Mouse (Mus musculus): ENCODE measurements around the gene Islr2. TPM values are rescaled to one million over a fixed set of nuclear protein-coding genes. Genes with fewer than 3 reads are reported as not detected.

Gene Islr2
- total RNA-seq, 2 experiments from 2014 or later: not detected

GRCm38 (mm10) chr9:58197781-58198701 lies 6.1 kb downstream of the Islr2 start:
- ATAC-seq (replicated peaks; ENCODE audit: poor library complexity): peak; percentile 73

- no peak for ATAC-seq (replicated peaks; ENCODE audit: poor library complexity)
Observed at GRCm38 (mm10) chr9:58196610-58197567, 7.2 kb downstream of the Islr2 start.

GRCm38 (mm10) chr9:58196141-58196540 lies 8.0 kb downstream of the Islr2 start:
- ATAC-seq (replicated peaks; ENCODE audit: poor library complexity): no peak

GRCm38 (mm10) chr9:58195671-58196070 lies 8.4 kb downstream of the Islr2 start:
- ATAC-seq (replicated peaks; ENCODE audit: poor library complexity): no peak

- no peak for ATAC-seq (replicated peaks; ENCODE audit: poor library complexity)
Observed at GRCm38 (mm10) chr9:58194222-58194621, 9.9 kb downstream of the Islr2 start.

GRCm38 (mm10) chr9:58184456-58184855 lies 19.7 kb downstream of the Islr2 start:
- ATAC-seq (replicated peaks; ENCODE audit: poor library complexity): no peak

GRCm38 (mm10) chr9:58179390-58179789 lies 24.7 kb downstream of the Islr2 start:
- ATAC-seq (replicated peaks; ENCODE audit: poor library complexity): no peak

GRCm38 (mm10) chr9:58177165-58177564 lies 27.0 kb downstream of the Islr2 start:
- ATAC-seq (replicated peaks; ENCODE audit: poor library complexity): no peak

GRCm38 (mm10) chr9:58175745-58176487 lies 28.2 kb downstream of the Islr2 start:
- ATAC-seq (replicated peaks; ENCODE audit: poor library complexity): no peak

- no peak for ATAC-seq (replicated peaks; ENCODE audit: poor library complexity)
Observed at GRCm38 (mm10) chr9:58174818-58175251, 29.3 kb downstream of the Islr2 start.

GRCm38 (mm10) chr9:58172863-58173262 lies 31.3 kb downstream of the Islr2 start:
- no peak for ATAC-seq (replicated peaks; ENCODE audit: poor library complexity)

GRCm38 (mm10) chr9:58169426-58169825 lies 34.7 kb downstream of the Islr2 start:
- no peak for ATAC-seq (replicated peaks; ENCODE audit: poor library complexity)

- no peak for ATAC-seq (replicated peaks; ENCODE audit: poor library complexity)
Observed at GRCm38 (mm10) chr9:58168880-58169279, 35.2 kb downstream of the Islr2 start.

GRCm38 (mm10) chr9:58165779-58166178 lies 38.3 kb downstream of the Islr2 start:
- no peak for ATAC-seq (replicated peaks; ENCODE audit: poor library complexity)

GRCm38 (mm10) chr9:58163146-58163545 lies 41.0 kb downstream of the Islr2 start:
- ATAC-seq (replicated peaks; ENCODE audit: poor library complexity): no peak

- no peak for ATAC-seq (replicated peaks; ENCODE audit: poor library complexity)
Observed at GRCm38 (mm10) chr9:58162173-58162572, 41.9 kb downstream of the Islr2 start.

- ATAC-seq (replicated peaks; ENCODE audit: poor library complexity): 0 out of 2 replicates have a peak, but pooled peaks have one; percentile 23
Observed at GRCm38 (mm10) chr9:58160315-58160714, 43.8 kb downstream of the Islr2 start.

GRCm38 (mm10) chr9:58159855-58160254 lies 44.3 kb downstream of the Islr2 start:
- no peak for ATAC-seq (replicated peaks; ENCODE audit: poor library complexity)

GRCm38 (mm10) chr9:58158541-58159311 lies 45.4 kb downstream of the Islr2 start:
- ATAC-seq (replicated peaks; ENCODE audit: poor library complexity): no peak

GRCm38 (mm10) chr9:58157838-58158237 lies 46.3 kb downstream of the Islr2 start:
- no peak for ATAC-seq (replicated peaks; ENCODE audit: poor library complexity)
